Mouse (Mus musculus) layer of hippocampus, adult 2 months (tissue): ENCODE results near the gene Cactin. TPM values are rescaled to one million over a fixed set of nuclear protein-coding genes. Genes with fewer than 3 reads are reported as not detected.
A peak's percentile ranks its signal among the peaks of the same experiment; 100 is the strongest.

Experiments used
- DNase-seq, 2 experiments: peaks; one replicate each; pipeline ENCODE4 v3.0.0; 2022; ENCODE audit warnings: low spot score in 2 of 2
- H3K27ac ChIP-seq: fragments of 200-600 bp; 2 replicates; pipeline ENCODE4 v1.8.1; 2022
- H3K4me3 ChIP-seq: fragments of 200-600 bp; 2 replicates; pipeline ENCODE4 v1.8.1; 2022; ENCODE audit warnings: mild to moderate bottlenecking
- CTCF ChIP-seq: fragments of 200-600 bp; conservative IDR thresholded peaks from 2 replicates; pipeline ENCODE4 v1.8.1; 2022; ENCODE audit warnings: antibody characterized with exemption, mild to moderate bottlenecking, moderate library complexity
- total RNA-seq, 2 experiments: library from RNA; stranded (reverse); gene quantifications; 2 replicates each; pipeline ENCODE4 v1.2.3; 2021

Cactin gene
- total RNA-seq, 2 experiments from 2014 or later, result 27.6 to 30.7 TPM

GRCm38 (mm10) chr10:81289811-81290210 lies 31.1 kb upstream of the Cactin start:
- H3K27ac ChIP-seq, result no peak overlapping the region
- DNase-seq, result no peak
- TF ChIP-seq CTCF, result no peak
- no peak overlapping the region for H3K4me3 ChIP-seq

- Histone ChIP-seq H3K27ac (no peak overlapping the region), H3K4me3 (no peak overlapping the region)
- TF ChIP-seq CTCF, result no peak
- DNase-seq, result no peak
These were observed 30.0 kb upstream of the Cactin start for GRCm38 (mm10) chr10:81290698-81291460.

- Histone ChIP-seq H3K4me3 (no peak within 1 kb of the TSS), H3K27ac (no peak within 1 kb of the TSS)
- DNase-seq, result no peak
- no peak for TF ChIP-seq CTCF
These were observed 29.3 kb upstream of the Cactin start, which contains the start of gene Tjp3 for GRCm38 (mm10) chr10:81291511-81292104. TSS of gene Tjp3 (minus strand) at chr10:81291581.

- peak; percentile 87 for TF ChIP-seq CTCF
- H3K4me3 ChIP-seq, result peak within 1 kb of the TSS; percentile 91
- peak; percentile 99 to 100 for DNase-seq
- H3K27ac ChIP-seq, result peak within 1 kb of the TSS; percentile 97
These were observed 28.2 kb upstream of the Cactin start, which contains the start of gene Pip5k1c for GRCm38 (mm10) chr10:81292554-81293333. TSS of gene Pip5k1c (plus strand) at chr10:81292963.

- Histone ChIP-seq H3K27ac (peak overlapping the region; percentile 97), H3K4me3 (peak overlapping the region; percentile 91)
- DNase-seq, result no peak
- TF ChIP-seq CTCF, result no peak
These were observed 27.4 kb upstream of the Cactin start for GRCm38 (mm10) chr10:81293334-81294030.

GRCm38 (mm10) chr10:81294442-81294841 lies 26.5 kb upstream of the Cactin start:
- Histone ChIP-seq H3K4me3 (peak overlapping the region; percentile 91), H3K27ac (peak overlapping the region; percentile 97)
- TF ChIP-seq CTCF, result no peak
- no peak for DNase-seq

- peak overlapping the region; percentile 91 for H3K4me3 ChIP-seq
- peak overlapping the region; percentile 97 for H3K27ac ChIP-seq
- peak in 1 of 2 experiments; percentile 39 for DNase-seq
- no peak for TF ChIP-seq CTCF
These were observed 25.7 kb upstream of the Cactin start for GRCm38 (mm10) chr10:81295185-81295584.

GRCm38 (mm10) chr10:81297246-81297645 lies 23.7 kb upstream of the Cactin start:
- no peak overlapping the region for H3K4me3 ChIP-seq
- peak overlapping the region; percentile 61 for H3K27ac ChIP-seq
- no peak for DNase-seq
- TF ChIP-seq CTCF, result no peak

GRCm38 (mm10) chr10:81297845-81298244 lies 23.1 kb upstream of the Cactin start:
- H3K27ac ChIP-seq, result peak overlapping the region; percentile 61
- TF ChIP-seq CTCF, result no peak
- DNase-seq, result no peak
- H3K4me3 ChIP-seq, result no peak overlapping the region

- peak in 1 of 2 experiments; percentile 67 for DNase-seq
- peak overlapping the region; percentile 61 for H3K27ac ChIP-seq
- peak; percentile 35 for TF ChIP-seq CTCF
- H3K4me3 ChIP-seq, result no peak overlapping the region
These were observed 22.4 kb upstream of the Cactin start for GRCm38 (mm10) chr10:81298369-81299100.

GRCm38 (mm10) chr10:81299585-81300351 lies 21.1 kb upstream of the Cactin start:
- H3K4me3 ChIP-seq, result no peak overlapping the region
- H3K27ac ChIP-seq, result peak overlapping the region; percentile 61; the same call in 1 of the 2 replicates
- TF ChIP-seq CTCF, result no peak
- no peak for DNase-seq
